Comparison of ENCODE assay signal across 9 mouse cellular contexts in the genomic region with DNA sequence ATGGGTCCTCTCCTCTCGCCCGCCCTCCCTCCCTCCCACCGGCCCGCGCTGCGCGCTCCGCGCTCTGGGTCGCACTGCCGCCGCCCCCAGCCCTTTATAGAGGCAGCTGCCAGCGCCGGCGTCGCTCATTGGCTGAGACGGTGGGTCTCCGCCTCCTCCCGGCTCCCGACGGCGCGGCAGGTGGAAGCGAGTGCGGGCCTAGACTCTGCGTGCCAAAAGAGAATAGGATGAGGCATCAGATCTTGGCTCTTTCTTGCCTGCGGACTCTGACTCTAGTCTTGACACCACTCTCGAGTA. TPM values are rescaled to one million over a fixed set of nuclear protein-coding genes. Genes with fewer than 3 reads are reported as not detected.
DNase-seq lines count a peak whose midpoint lies in the region; ATAC-seq lines count a peak whose summit lies in the region.
"Had no signal": no experiment of that assay in that cellular context is flagged by ENCODE, and none has a peak within 500 bp of the region (broad histone marks: within the 10 kb centered on the region; RNA-seq: fewer than 3 reads in every experiment).

A gene (minus strand): TSS at position 66 of the 297 bp plus-strand sequence.

- H3K4me1 ChIP-seq in heart, embryonic 11.5 days (ENCODE audit: control insufficient read depth, insufficient read depth, low read length), result peaks cover 28% of the 10 kb centered on the region
- peaks cover 24% of the 10 kb centered on the region for H3K4me1 ChIP-seq in embryonic facial prominence, embryonic 15.5 days
- H3K4me1 ChIP-seq in midbrain, embryonic 12.5 days, result peaks cover 48% of the 10 kb centered on the region

- 2% methylated on average over 26 of the region's 28 CpGs for WGBS in heart, embryonic 11.5 days (ENCODE audit: insufficient replicate concordance)
- 2% methylated on average over 23 of the region's 28 CpGs for WGBS in embryonic facial prominence, embryonic 15.5 days
- WGBS in midbrain, embryonic 12.5 days, result 2% methylated on average over 24 of the region's 28 CpGs

- peak within 1 kb of the TSS; percentile 66 for H3K4me2 ChIP-seq in heart, embryonic 11.5 days
- peak within 1 kb of the TSS; percentile 63 for H3K4me2 ChIP-seq in embryonic facial prominence, embryonic 15.5 days (replicated peaks)
- H3K4me2 ChIP-seq in midbrain, embryonic 12.5 days (replicated peaks), result peak within 1 kb of the TSS; percentile 73

- no peaks in the 10 kb centered on the region for H3K9me3 ChIP-seq in heart, embryonic 11.5 days (replicated peaks; ENCODE audit: control insufficient read depth, low read length)
- H3K9me3 ChIP-seq in embryonic facial prominence, embryonic 15.5 days (replicated peaks), result no peaks in the 10 kb centered on the region
- no peaks in the 10 kb centered on the region for H3K9me3 ChIP-seq in midbrain, embryonic 12.5 days

- no peak within 1 kb of the TSS for H3K9ac ChIP-seq in heart, embryonic 11.5 days (ENCODE audit: low read depth, low read length)
- H3K9ac ChIP-seq in embryonic facial prominence, embryonic 15.5 days, result no peak within 1 kb of the TSS
- H3K9ac ChIP-seq in midbrain, embryonic 12.5 days (replicated peaks), result peak within 1 kb of the TSS; percentile 96

- H3K4me3 ChIP-seq in heart, embryonic 11.5 days (ENCODE audit: low read depth, low read length), result peak within 1 kb of the TSS; percentile 39
- peak within 1 kb of the TSS; percentile 38 for H3K4me3 ChIP-seq in embryonic facial prominence, embryonic 15.5 days (replicated peaks)
- H3K4me3 ChIP-seq in midbrain, embryonic 12.5 days, result peak within 1 kb of the TSS; percentile 95

- no peak for ATAC-seq in heart, embryonic 11.5 days (replicated peaks; ENCODE audit: insufficient number of reproducible peaks, low FRiP score, low TSS enrichment)
- ATAC-seq in embryonic facial prominence, embryonic 15.5 days (ENCODE audit: insufficient number of reproducible peaks, low FRiP score, low TSS enrichment, low read depth), result no peak
- peak; percentile 79 for ATAC-seq in midbrain, embryonic 12.5 days (ENCODE audit: low FRiP score, low read depth)

- H3K27ac ChIP-seq in heart, embryonic 11.5 days (ENCODE audit: low read depth, low read length), result no peak within 1 kb of the TSS
- no peak within 1 kb of the TSS for H3K27ac ChIP-seq in embryonic facial prominence, embryonic 15.5 days (replicated peaks)
- H3K27ac ChIP-seq in midbrain, embryonic 12.5 days (replicated peaks), result peak within 1 kb of the TSS; percentile 93

- no peaks in the 10 kb centered on the region for H3K36me3 ChIP-seq in heart, embryonic 11.5 days (ENCODE audit: control insufficient read depth, insufficient read depth, low read length)
- H3K36me3 ChIP-seq in embryonic facial prominence, embryonic 15.5 days, result peaks cover 5% of the 10 kb centered on the region
- peaks cover 6% of the 10 kb centered on the region for H3K36me3 ChIP-seq in midbrain, embryonic 12.5 days

- H3K27me3 ChIP-seq in heart, embryonic 11.5 days (ENCODE audit: control insufficient read depth, insufficient read depth, low read length), result peaks cover 73% of the 10 kb centered on the region
- H3K27me3 ChIP-seq in embryonic facial prominence, embryonic 15.5 days, result peaks cover 82% of the 10 kb centered on the region
- peaks cover 47% of the 10 kb centered on the region for H3K27me3 ChIP-seq in midbrain, embryonic 12.5 days

- DNase-seq in heart, adult 8-10 months (ENCODE audit: low spot score), result no peak
- DNase-seq in WW6 (ENCODE audit: low read depth, low spot score), result peak; percentile 61
- DNase-seq in layer of hippocampus, adult 8-10 months (ENCODE audit: low spot score in 2 of 2), result peak; percentile 77 to 78
- DNase-seq in thymus, postnatal 10 days (ENCODE audit: low spot score in 2 of 2), result peak; percentile 35 to 47
- no peak for DNase-seq in gastrocnemius, postnatal 25 days

RNA-seq across cellular contexts. Expression of the gene that starts here (rescaled TPM):
- 0.27 and 0.37 TPM in 2 replicates for polyA plus RNA-seq in heart, embryonic 11.5 days (2014; fragmentation: Nextera tagmentation; extraction: Ambion mirVana)
- total RNA-seq in heart, adult 8-10 months (2022), result under 1 TPM; 0.08 to 0.25 (median 0.11) TPM
- polyA plus RNA-seq in embryonic facial prominence, embryonic 15.5 days (2015; fragmentation: Nextera tagmentation; extraction: Ambion mirVana), result 3.0 and 4.4 TPM in 2 replicates
- 100 to 1,000 TPM; 126 to 166 (median 145) TPM for total RNA-seq in layer of hippocampus, adult 8-10 months (2022)
- 60.4 and 61.9 TPM in 2 replicates for polyA plus RNA-seq in midbrain, embryonic 12.5 days (2016; fragmentation: Nextera tagmentation; extraction: Ambion mirVana)
- total RNA-seq in gastrocnemius, postnatal 25 days (2021), result under 1 TPM in 1 of 2 experiments, not detected in 1; 0.11 TPM
- total RNA-seq: liver, adult 2 months had no signal
- polyA plus RNA-seq: liver, adult 2 months had no signal

Comparison
In these comparisons a context has a peak if more than half of its experiments do, and no peak if none do; other contexts are left out.
1. RNA of the gene that starts here (total RNA-seq): 126 to 166 TPM in layer of hippocampus, adult 8-10 months; 0.08 to 0.25 TPM in heart, adult 8-10 months and 0.11 TPM in gastrocnemius, postnatal 25 days; every median in the first group is over 100 times any median in the second.
2. RNA of the gene that starts here (polyA plus RNA-seq): 60.4 to 61.9 TPM in midbrain, embryonic 12.5 days; 3.0 to 4.4 TPM in embryonic facial prominence, embryonic 15.5 days and 0.27 to 0.37 TPM in heart, embryonic 11.5 days; every median in the first group is over 10 times any median in the second.
3. H3K4me3 ChIP-seq: peak in every context shown above with its lines; median percentile 95 in midbrain, embryonic 12.5 days; 39 in heart, embryonic 11.5 days; 38 in embryonic facial prominence, embryonic 15.5 days.
4. DNase-seq: peak in WW6 (single experiment), layer of hippocampus, adult 8-10 months (2 of 2) and thymus, postnatal 10 days (2 of 2); none in heart, adult 8-10 months (single experiment) and gastrocnemius, postnatal 25 days (single experiment).
5. Peak in every context shown above with its lines, with median percentiles within 50 percentile points of each other: H3K4me2 ChIP-seq.